Mouse (Mus musculus): ENCODE measurements around the gene Ly86. TPM values are rescaled to one million over a fixed set of nuclear protein-coding genes. Genes with fewer than 3 reads are reported as not detected.
A peak's percentile ranks its signal among the peaks of the same experiment; 100 is the strongest.

Gene Ly86
- total RNA-seq (2021), result 1 to 10 TPM; 2.7 TPM

- intact Hi-C loops (cut with DNase I), result no loop called here
- DNase-seq (ENCODE audit: low spot score), result no peak
Observed at GRCm38 (mm10) chr13:37344909-37345772, at the start of gene Ly86. Gene Ly86 (plus strand): TSS chr13:37345208.

- intact Hi-C loops (cut with DNase I), result no loop called here
- no peak for DNase-seq (ENCODE audit: low spot score)
Observed at GRCm38 (mm10) chr13:37297886-37298285, 47.1 kb upstream of the Ly86 start.

GRCm38 (mm10) chr13:37298856-37299255 lies 46.2 kb upstream of the Ly86 start:
- no peak for DNase-seq (ENCODE audit: low spot score)

GRCm38 (mm10) chr13:37302877-37303276 lies 42.1 kb upstream of the Ly86 start:
- DNase-seq (ENCODE audit: low spot score), result no peak
- intact Hi-C loops (cut with DNase I), result no loop called here

More at GRCm38 (mm10) chr13:37298856-37299255, 46.2 kb upstream of the Ly86 start:
- intact Hi-C loops (cut with DNase I), result no loop called here

- DNase-seq (ENCODE audit: low spot score), result no peak
- intact Hi-C loops (cut with DNase I), result no loop called here
Observed at GRCm38 (mm10) chr13:37308006-37308405, 37.0 kb upstream of the Ly86 start.

GRCm38 (mm10) chr13:37309296-37309695 lies 35.7 kb upstream of the Ly86 start:
- intact Hi-C loops (cut with DNase I), result no loop called here
- DNase-seq (ENCODE audit: low spot score), result no peak

GRCm38 (mm10) chr13:37310331-37310730 lies 34.7 kb upstream of the Ly86 start:
- intact Hi-C loops (cut with DNase I), result no loop called here
- no peak for DNase-seq (ENCODE audit: low spot score)

- no peak for DNase-seq (ENCODE audit: low spot score)
- intact Hi-C loops (cut with DNase I), result loop anchor here (1.0 to 2.0 kb wide), 3 partner anchors 522 to 1292 kb away; no protein-coding TSS in a partner anchor
Observed at GRCm38 (mm10) chr13:37311555-37312221, 33.3 kb upstream of the Ly86 start.

- DNase-seq (ENCODE audit: low spot score), result peak; percentile 73
- intact Hi-C loops (cut with DNase I), result loop anchor here (1.0 to 2.0 kb wide), 3 partner anchors 523 to 1293 kb away; no protein-coding TSS in a partner anchor
Observed at GRCm38 (mm10) chr13:37312222-37312928, 32.6 kb upstream of the Ly86 start.

GRCm38 (mm10) chr13:37312951-37313350 lies 32.1 kb upstream of the Ly86 start:
- DNase-seq (ENCODE audit: low spot score), result no peak
- intact Hi-C loops (cut with DNase I), result loop anchor here (1.0 to 2.0 kb wide), 3 partner anchors 524 to 1294 kb away; no protein-coding TSS in a partner anchor

- intact Hi-C loops (cut with DNase I), result loop anchor here (5.0 kb wide), 1 partner anchor 1308 kb away; no protein-coding TSS in a partner anchor
- no peak for DNase-seq (ENCODE audit: low spot score)
Observed at GRCm38 (mm10) chr13:37325504-37325903, 19.5 kb upstream of the Ly86 start.

GRCm38 (mm10) chr13:37329747-37330146 lies 15.3 kb upstream of the Ly86 start:
- DNase-seq (ENCODE audit: low spot score), result no peak
- intact Hi-C loops (cut with DNase I), result loop anchor here (5.0 kb wide), 1 partner anchor 1312 kb away; no protein-coding TSS in a partner anchor

- no peak for DNase-seq (ENCODE audit: low spot score)
- intact Hi-C loops (cut with DNase I), result no loop called here
Observed at GRCm38 (mm10) chr13:37330971-37331370, 14.0 kb upstream of the Ly86 start.

- intact Hi-C loops (cut with DNase I), result no loop called here
- no peak for DNase-seq (ENCODE audit: low spot score)
Observed at GRCm38 (mm10) chr13:37332779-37333543, 12.0 kb upstream of the Ly86 start.

GRCm38 (mm10) chr13:37333544-37333870 lies 11.5 kb upstream of the Ly86 start:
- DNase-seq (ENCODE audit: low spot score), result no peak
- intact Hi-C loops (cut with DNase I), result no loop called here

GRCm38 (mm10) chr13:37337269-37337668 lies 7.7 kb upstream of the Ly86 start:
- no peak for DNase-seq (ENCODE audit: low spot score)
- intact Hi-C loops (cut with DNase I), result no loop called here

GRCm38 (mm10) chr13:37337871-37338270 lies 7.1 kb upstream of the Ly86 start:
- intact Hi-C loops (cut with DNase I), result no loop called here
- DNase-seq (ENCODE audit: low spot score), result no peak

GRCm38 (mm10) chr13:37342804-37343203 lies 2.2 kb upstream of the Ly86 start:
- intact Hi-C loops (cut with DNase I), result no loop called here
- DNase-seq (ENCODE audit: low spot score), result no peak

GRCm38 (mm10) chr13:37345823-37346222 lies 815 bp downstream of the Ly86 start:
- intact Hi-C loops (cut with DNase I), result no loop called here
- no peak for DNase-seq (ENCODE audit: low spot score)
